Mouse (Mus musculus) kidney, embryonic 15.5 days (tissue): ENCODE data around the gene Klc2. TPM values are rescaled to one million over a fixed set of nuclear protein-coding genes. Genes with fewer than 3 reads are reported as not detected.
A peak's percentile ranks its signal among the peaks of the same experiment; 100 is the strongest.

Experiments used
- ATAC-seq: fragments of 200-750 bp; cut with Nextera tagmentation; replicated peaks from 2 replicates; pipeline ENCODE4 v1.8.0; 2017; ENCODE audit warnings: moderate TSS enrichment; ENCODE audit not compliant: low FRiP score
- H3K27ac ChIP-seq: fragments of 300-500 bp; sonication (generic); 2 replicates; pipeline ENCODE4 v1.5.1; 2015; ENCODE audit warnings: mild to moderate bottlenecking, inconsistent platforms
- H3K27me3 ChIP-seq: fragments of 300-500 bp; sonication (generic); 2 replicates; pipeline ENCODE4 v1.6.1; 2015; ENCODE audit warnings: inconsistent platforms
- H3K36me3 ChIP-seq: fragments of 300-500 bp; sonication (generic); 2 replicates; pipeline ENCODE4 v1.6.1; 2015; ENCODE audit warnings: inconsistent platforms
- H3K4me1 ChIP-seq: fragments of 300-500 bp; sonication (generic); 2 replicates; pipeline ENCODE4 v1.6.1; 2015; ENCODE audit warnings: inconsistent platforms
- H3K4me2 ChIP-seq: fragments of 300-500 bp; sonication (generic); 2 replicates; pipeline ENCODE4 v1.6.1; 2015; ENCODE audit warnings: moderate library complexity, mild to moderate bottlenecking, inconsistent platforms
- H3K4me3 ChIP-seq: fragments of 300-500 bp; sonication (generic); replicated peaks from 2 replicates; pipeline ENCODE4 v1.5.1; 2015; ENCODE audit warnings: mild to moderate bottlenecking, inconsistent platforms
- H3K9ac ChIP-seq: fragments of 300-500 bp; sonication (generic); 2 replicates; pipeline ENCODE4 v1.6.1; 2015; ENCODE audit warnings: mild to moderate bottlenecking, inconsistent platforms
- H3K9me3 ChIP-seq: fragments of 300-500 bp; sonication (generic); replicated peaks from 2 replicates; pipeline ENCODE4 v1.6.1; 2016; ENCODE audit warnings: inconsistent platforms
- WGBS: fragments of 180-500 bp; shearing (Covaris S2); methylation state at CpG from one replicate; pipeline ENCODE4 v1.1.7; 2015; ENCODE audit warnings: mixed read lengths; 5-methylcytosine and 5-hydroxymethylcytosine counted together
- polyA plus RNA-seq: library from polyadenylated mRNA; unstranded; fragments of >200 nt; fragmentation: Nextera tagmentation; extraction: Ambion mirVana; gene quantifications from 2 replicates; pipeline ENCODE4 v1.2.1, GENCODE M21; 2015

The Klc2 gene
- polyA plus RNA-seq, 1 experiment from 2014 or later: 27.8 TPM

DNA sequence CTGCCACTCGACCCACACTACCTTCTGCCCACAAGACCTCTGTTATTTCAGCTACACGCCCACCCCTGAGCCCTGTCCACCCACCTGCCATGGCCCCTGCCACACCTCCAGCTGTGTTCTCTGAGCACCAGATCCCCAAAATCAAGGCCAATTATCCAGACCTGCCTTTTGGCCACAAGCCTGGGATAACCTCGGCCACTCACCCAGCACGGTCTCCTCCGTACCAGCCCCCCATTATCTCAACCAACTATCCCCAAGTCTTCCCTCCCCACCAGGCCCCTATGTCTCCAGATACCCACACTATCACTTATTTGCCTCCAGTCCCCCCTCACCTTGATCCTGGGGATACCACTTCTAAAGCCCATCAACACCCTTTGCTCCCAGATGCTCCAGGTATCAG is 48.9 kb downstream of the Klc2 start:
- no peaks in the 10 kb centered on the region for H3K36me3 ChIP-seq
- peak overlapping the region; percentile 55 for H3K4me3 ChIP-seq
- no peak for ATAC-seq
- no peaks in the 10 kb centered on the region for H3K9me3 ChIP-seq
- WGBS: 78% methylated on average over 5 of the region's 5 CpGs
- peak overlapping the region; percentile 84 for H3K4me2 ChIP-seq
- peaks cover 58% of the 10 kb centered on the region for H3K27me3 ChIP-seq
- H3K4me1 ChIP-seq: peaks cover 75% of the 10 kb centered on the region
- no peak overlapping the region for H3K9ac ChIP-seq
- no peak overlapping the region; the same call in 1 of the 2 replicates for H3K27ac ChIP-seq

DNA sequence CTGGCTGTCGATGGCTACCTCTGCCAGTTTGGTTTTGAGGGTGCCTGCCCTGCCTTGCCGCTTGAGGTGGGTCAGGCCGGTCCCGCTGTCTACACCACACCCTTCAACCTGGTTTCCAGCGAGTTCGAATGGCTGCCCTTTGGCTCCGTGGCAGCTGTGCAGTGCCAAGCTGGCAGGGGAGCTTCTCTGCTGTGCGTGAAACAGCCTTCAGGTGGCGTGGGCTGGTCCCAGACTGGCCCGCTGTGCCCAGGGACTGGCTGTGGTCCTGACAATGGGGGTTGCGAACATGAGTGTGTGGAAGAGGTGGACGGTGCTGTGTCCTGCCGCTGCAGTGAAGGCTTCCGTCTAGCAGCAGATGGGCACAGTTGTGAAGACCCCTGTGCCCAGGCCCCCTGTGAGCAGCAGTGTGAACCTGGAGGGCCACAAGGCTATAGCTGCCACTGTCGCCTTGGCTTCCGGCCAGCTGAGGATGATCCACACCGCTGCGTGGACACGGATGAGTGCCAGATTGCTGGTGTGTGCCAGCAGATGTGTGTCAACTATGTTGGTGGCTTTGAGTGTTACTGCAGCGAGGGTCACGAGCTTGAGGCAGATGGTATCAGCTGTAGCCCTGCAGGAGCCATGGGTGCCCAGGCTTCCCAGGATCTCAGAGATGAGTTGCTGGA is 49.7 kb downstream of the Klc2 start:
- Histone ChIP-seq H3K27me3 (peaks cover 50% of the 10 kb centered on the region), H3K36me3 (no peaks in the 10 kb centered on the region), H3K4me1 (peaks cover 75% of the 10 kb centered on the region), H3K4me2 (peak overlapping the region; percentile 84), H3K9me3 (no peaks in the 10 kb centered on the region), H3K9ac (peak overlapping the region; percentile 64), H3K27ac (peak overlapping the region; percentile 93; the same call in 1 of the 2 replicates), H3K4me3 (peak overlapping the region; percentile 55)
- 35% methylated on average over 21 of the region's 21 CpGs for WGBS
- ATAC-seq: no peak

GRCm38 (mm10) chr19:5067867-5068569 is 50.3 kb downstream of the Klc2 start, which contains the start of gene Cd248:
Gene Cd248 (plus strand): TSS chr19:5068078.
- Histone ChIP-seq H3K4me2 (peak within 1 kb of the TSS; percentile 84), H3K36me3 (no peaks in the 10 kb centered on the region), H3K9ac (peak within 1 kb of the TSS; percentile 64), H3K4me3 (peak within 1 kb of the TSS; percentile 55), H3K27ac (peak within 1 kb of the TSS; percentile 93), H3K4me1 (peaks cover 75% of the 10 kb centered on the region), H3K27me3 (peaks cover 49% of the 10 kb centered on the region), H3K9me3 (no peaks in the 10 kb centered on the region)
- WGBS: under 1% methylated on average over 51 of the region's 56 CpGs
- ATAC-seq: peak; percentile 41

DNA sequence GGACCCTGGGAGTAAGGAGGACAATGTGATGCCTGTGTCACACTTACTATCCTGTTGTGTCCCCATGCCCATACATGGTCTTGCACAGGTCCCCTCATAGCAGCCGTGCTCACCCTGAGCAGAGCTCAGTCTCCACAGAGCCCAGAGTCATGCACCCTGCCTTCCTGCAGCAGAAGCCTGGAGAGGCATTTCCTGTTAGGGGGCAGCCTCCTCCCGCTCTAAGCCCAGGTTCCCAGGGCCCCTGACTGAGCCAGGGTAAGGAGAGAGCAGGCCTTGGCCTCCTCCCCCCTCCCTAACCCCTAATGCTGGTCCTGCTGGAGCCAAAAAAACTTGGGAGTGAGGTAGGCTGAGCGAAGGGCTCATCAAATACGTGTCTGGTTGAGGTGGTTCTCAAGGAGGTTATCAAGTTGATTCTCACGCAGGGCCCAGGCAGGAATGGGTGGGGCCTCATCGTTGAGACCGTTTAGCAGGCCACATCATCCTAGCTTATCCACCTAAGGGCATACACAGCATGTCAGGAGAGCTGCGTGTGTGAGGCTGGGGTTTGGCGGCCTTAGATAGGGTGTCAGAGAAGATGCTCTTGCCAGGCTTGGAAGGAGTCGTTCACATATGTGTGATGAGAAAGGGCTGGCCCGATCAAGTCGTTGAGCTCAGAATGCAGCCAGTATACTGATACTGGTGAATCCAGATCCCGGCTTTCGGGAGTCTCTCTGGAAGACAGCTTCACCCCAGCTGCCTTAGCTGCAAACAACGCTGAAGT is 51.1 kb downstream of the Klc2 start:
- H3K27ac ChIP-seq: peak overlapping the region; percentile 93
- H3K9ac ChIP-seq: peak overlapping the region; percentile 64; the same call in 1 of the 2 replicates
- H3K4me1 ChIP-seq: peaks cover 67% of the 10 kb centered on the region
- H3K9me3 ChIP-seq: no peaks in the 10 kb centered on the region
- WGBS: 5% methylated on average over 15 of the region's 15 CpGs
- ATAC-seq: no peak
- peak overlapping the region; percentile 55 for H3K4me3 ChIP-seq
- H3K4me2 ChIP-seq: peak overlapping the region; percentile 84
- peaks cover 49% of the 10 kb centered on the region for H3K27me3 ChIP-seq
- no peaks in the 10 kb centered on the region for H3K36me3 ChIP-seq

- H3K27me3 ChIP-seq: peaks cover 33% of the 10 kb centered on the region
- H3K4me2 ChIP-seq: no peak overlapping the region
- H3K9ac ChIP-seq: no peak overlapping the region
- H3K9me3 ChIP-seq: no peaks in the 10 kb centered on the region
- peak overlapping the region; percentile 41; the same call in 1 of the 2 replicates for H3K27ac ChIP-seq
- 59% methylated on average over 7 of the region's 7 CpGs for WGBS
- no peak overlapping the region for H3K4me3 ChIP-seq
- peaks cover 60% of the 10 kb centered on the region for H3K4me1 ChIP-seq
- no peaks in the 10 kb centered on the region for H3K36me3 ChIP-seq
- ATAC-seq: no peak
Observed at GRCm38 (mm10) chr19:5065104-5065503, 53.3 kb downstream of the Klc2 start.

DNA sequence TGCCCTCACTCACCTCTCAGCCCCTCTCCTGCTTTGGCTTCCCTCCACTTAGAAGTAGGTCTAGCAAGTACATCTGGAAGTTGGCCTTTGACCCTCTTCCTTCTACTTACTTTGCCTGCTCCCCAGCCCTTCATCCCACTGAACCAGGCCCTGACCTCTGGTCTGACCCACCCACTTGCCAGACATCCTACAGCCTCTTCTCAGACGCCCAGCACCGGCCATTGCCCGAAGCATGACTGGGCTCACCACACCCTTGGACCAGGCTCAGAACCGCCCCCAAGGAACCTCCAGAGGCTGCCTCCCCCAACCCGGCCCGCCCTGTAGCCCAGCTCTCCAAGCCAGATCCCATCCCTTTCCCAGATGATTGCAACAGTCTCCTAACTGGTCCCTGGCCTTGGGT is 55.9 kb downstream of the Klc2 start:
- Histone ChIP-seq H3K36me3 (no peaks in the 10 kb centered on the region), H3K4me3 (no peak overlapping the region), H3K4me2 (no peak overlapping the region), H3K27ac (no peak overlapping the region), H3K9me3 (no peaks in the 10 kb centered on the region), H3K27me3 (peaks cover 8% of the 10 kb centered on the region), H3K4me1 (peaks cover 60% of the 10 kb centered on the region), H3K9ac (no peak overlapping the region)
- 65% methylated on average over 6 of the region's 6 CpGs for WGBS
- no peak for ATAC-seq

- ATAC-seq: no peak
- no peak overlapping the region for H3K27ac ChIP-seq
- no peaks in the 10 kb centered on the region for H3K36me3 ChIP-seq
- H3K4me1 ChIP-seq: peaks cover 57% of the 10 kb centered on the region
- H3K9me3 ChIP-seq: no peaks in the 10 kb centered on the region
- peaks cover 3% of the 10 kb centered on the region for H3K27me3 ChIP-seq
- no peak overlapping the region for H3K4me3 ChIP-seq
- WGBS: 89% methylated on average over 5 of the region's 5 CpGs
- no peak overlapping the region for H3K4me2 ChIP-seq
- no peak overlapping the region for H3K9ac ChIP-seq
Observed at GRCm38 (mm10) chr19:5062041-5062440, 56.3 kb downstream of the Klc2 start.

DNA sequence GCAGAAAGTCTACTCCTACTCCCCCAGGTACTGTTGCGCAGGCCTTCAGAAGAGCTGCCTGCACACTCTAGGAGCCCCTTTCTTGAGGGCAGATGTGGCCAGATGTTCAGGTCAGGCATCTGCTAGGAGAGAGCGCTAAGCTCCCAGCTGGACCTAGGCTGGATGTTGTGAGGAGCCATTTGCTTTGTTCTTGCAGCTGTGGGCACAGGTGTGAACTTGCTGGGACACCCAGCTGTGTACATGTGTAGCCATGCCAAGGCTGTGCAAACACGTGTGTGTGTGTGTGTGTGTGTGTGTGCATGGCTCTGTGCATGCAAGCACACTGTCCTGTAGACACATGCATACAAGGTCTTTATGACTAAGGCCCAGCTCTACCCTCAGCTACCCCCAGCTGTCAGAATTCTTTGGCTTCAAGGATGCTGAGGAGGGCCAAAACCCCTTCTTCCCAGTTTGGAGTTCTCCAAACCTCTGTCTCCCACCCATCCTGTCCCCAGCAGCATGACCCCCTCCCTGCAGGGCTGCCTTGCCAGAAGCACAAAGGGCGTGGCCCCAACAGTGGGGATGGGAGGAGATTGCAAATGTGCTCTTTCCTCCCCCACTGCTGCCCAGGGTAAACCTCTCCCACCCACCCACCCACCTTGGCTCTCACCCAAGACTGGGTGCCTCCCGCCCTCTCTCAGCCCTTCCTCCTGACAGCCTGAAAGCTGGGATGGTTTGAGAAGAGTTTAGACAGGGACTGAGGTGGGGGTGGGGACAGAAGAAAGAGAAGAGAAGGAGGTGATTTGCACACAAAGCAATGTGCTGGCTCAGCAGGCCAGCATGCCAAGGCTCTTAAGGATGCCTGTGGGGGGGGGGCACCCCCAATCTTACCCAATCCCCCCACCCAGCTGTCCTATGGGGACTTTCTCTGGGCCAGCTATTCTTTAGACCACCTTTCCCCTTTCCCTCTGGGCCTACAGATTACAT is 57.7 kb downstream of the Klc2 start:
- WGBS: 35% methylated on average over 5 of the region's 5 CpGs
- Histone ChIP-seq H3K36me3 (no peaks in the 10 kb centered on the region), H3K27ac (peak overlapping the region; percentile 82), H3K4me1 (peaks cover 63% of the 10 kb centered on the region), H3K4me2 (0 out of 2 replicates have a peak overlapping the region, but pooled peaks have one; percentile 9), H3K4me3 (no peak overlapping the region), H3K9me3 (no peaks in the 10 kb centered on the region), H3K9ac (no peak overlapping the region), H3K27me3 (no peaks in the 10 kb centered on the region)
- ATAC-seq: no peak

GRCm38 (mm10) chr19:5058801-5059771 is 59.3 kb downstream of the Klc2 start:
- Histone ChIP-seq H3K27ac (peak overlapping the region; percentile 82), H3K9me3 (no peaks in the 10 kb centered on the region), H3K9ac (no peak overlapping the region), H3K27me3 (0 out of 2 replicates have a peak, but pooled peaks cover 8% of the 10 kb centered on the region), H3K36me3 (no peaks in the 10 kb centered on the region), H3K4me3 (no peak overlapping the region), H3K4me1 (peaks cover 51% of the 10 kb centered on the region), H3K4me2 (peak overlapping the region; percentile 27)
- ATAC-seq: peak; percentile 41
- 8% methylated on average over 10 of the region's 10 CpGs for WGBS
